ENCODE assay signal across 10 mouse cellular contexts in the genomic region with DNA sequence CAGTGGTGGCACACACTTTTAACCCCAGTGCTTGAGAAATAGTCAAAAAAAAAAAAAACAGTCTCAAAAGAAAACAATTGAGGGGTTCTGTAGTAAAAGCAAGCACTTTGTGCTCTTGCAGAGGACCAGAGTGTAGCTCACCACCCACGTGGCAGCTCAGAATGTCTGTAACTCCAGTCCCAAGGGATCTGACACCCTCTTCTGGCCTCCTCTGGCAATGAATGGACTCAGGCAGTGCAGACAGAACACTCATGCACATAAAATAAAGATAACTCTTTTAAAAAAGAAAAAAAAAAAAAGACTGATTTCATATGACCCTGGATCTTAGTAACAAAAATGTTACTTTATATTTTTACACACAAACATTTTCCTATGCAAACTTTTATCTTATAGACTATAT. TPM values are rescaled to one million over a fixed set of nuclear protein-coding genes. Genes with fewer than 3 reads are reported as not detected.
DNase-seq lines count a peak whose midpoint lies in the region; ATAC-seq and TF ChIP-seq lines count a peak whose summit lies in the region.
"Had no signal": no experiment of that assay in that cellular context is flagged by ENCODE, and none has a peak within 500 bp of the region (broad histone marks: within the 10 kb centered on the region; RNA-seq: fewer than 3 reads in every experiment).

No protein-coding gene starts in this region.

- H3K9ac ChIP-seq in hindbrain, embryonic 11.5 days (ENCODE audit: low read depth, low read length), result no peak overlapping the region
- H3K9ac ChIP-seq: limb, embryonic 15.5 days had no signal

- H3K9me3 ChIP-seq in hindbrain, embryonic 10.5 days, result no peaks in the 10 kb centered on the region
- no peaks in the 10 kb centered on the region for H3K9me3 ChIP-seq in hindbrain, embryonic 11.5 days (ENCODE audit: control insufficient read depth, low read length)
- H3K9me3 ChIP-seq: limb, embryonic 15.5 days had no signal

- TF ChIP-seq CTCF in spleen, adult 2 months (IDR thresholded peaks at IDR 0.05; ENCODE audit: extremely low read depth, insufficient read depth, insufficient read length, insufficient replicate concordance), result 0 out of 2 replicates have a peak, but pooled peaks have one; percentile 4

- TF ChIP-seq POLR2A in spleen, adult 2 months (IDR thresholded peaks at IDR 0.05; ENCODE audit: low read depth, low read length), result no peak

- peak; percentile 15 for DNase-seq in hindbrain, embryonic 10.5 days (ENCODE audit: low spot score)
- no peak for DNase-seq in hindbrain, embryonic 11.5 days (ENCODE audit: low spot score)
- DNase-seq in spleen, adult 2 months (ENCODE audit: low read depth in 1 of 2, low spot score in 2 of 2), result no peak
- no peak for DNase-seq in spleen, postnatal 10 days (ENCODE audit: low spot score in 2 of 2)
- peak; percentile 43 for DNase-seq in ZHBTc4 (ENCODE audit: low read depth, low spot score)
- peak; percentile 53 for DNase-seq in testis, postnatal 10 days (ENCODE audit: low spot score)
- no peak for DNase-seq in cerebellum, postnatal 10 days
- DNase-seq: cerebellum, postnatal 36 days; right cerebral cortex, adult 18-20 months had no signal

- H3K4me3 ChIP-seq in hindbrain, embryonic 10.5 days, result no peak overlapping the region
- H3K4me3 ChIP-seq in hindbrain, embryonic 11.5 days (ENCODE audit: low read depth, low read length), result no peak overlapping the region
- no peak overlapping the region for H3K4me3 ChIP-seq in spleen, adult 2 months (ENCODE audit: extremely low read depth, insufficient read depth, insufficient read length)
- H3K4me3 ChIP-seq: limb, embryonic 15.5 days had no signal

- H3K27me3 ChIP-seq in hindbrain, embryonic 10.5 days (ENCODE audit: insufficient read depth, poor library complexity, severe bottlenecking), result no peaks in the 10 kb centered on the region
- no peaks in the 10 kb centered on the region for H3K27me3 ChIP-seq in hindbrain, embryonic 11.5 days (ENCODE audit: control insufficient read depth, insufficient read depth, low read length)
- no peaks in the 10 kb centered on the region for H3K27me3 ChIP-seq in spleen, adult 2 months (ENCODE audit: control insufficient read depth, insufficient read depth, low read length)
- H3K27me3 ChIP-seq: limb, embryonic 15.5 days had no signal

- ATAC-seq in hindbrain, embryonic 11.5 days (ENCODE audit: low FRiP score), result no peak

- WGBS in hindbrain, embryonic 10.5 days, result 19% methylated on average over 1 of the region's 1 CpGs
- WGBS in hindbrain, embryonic 11.5 days, result 30% methylated on average over 1 of the region's 1 CpGs
- WGBS in spleen, adult 2 months, result 36% methylated on average over 1 of the region's 1 CpGs

- no peak overlapping the region for H3K4me2 ChIP-seq in hindbrain, embryonic 11.5 days (replicated peaks; ENCODE audit: low read depth, low read length)
- H3K4me2 ChIP-seq: limb, embryonic 15.5 days had no signal

- no peak overlapping the region for H3K27ac ChIP-seq in hindbrain, embryonic 10.5 days
- no peak overlapping the region for H3K27ac ChIP-seq in hindbrain, embryonic 11.5 days (ENCODE audit: low read depth, low read length)
- no peak overlapping the region for H3K27ac ChIP-seq in spleen, adult 2 months (ENCODE audit: insufficient read depth, low read length)
- H3K27ac ChIP-seq: limb, embryonic 15.5 days had no signal

- H3K4me1 ChIP-seq in hindbrain, embryonic 10.5 days (replicated peaks), result no peaks in the 10 kb centered on the region
- H3K4me1 ChIP-seq in hindbrain, embryonic 11.5 days (replicated peaks; ENCODE audit: control insufficient read depth, insufficient read depth, low read length), result no peaks in the 10 kb centered on the region
- H3K4me1 ChIP-seq in spleen, adult 2 months (ENCODE audit: control insufficient read depth, insufficient read depth, insufficient read length), result no peaks in the 10 kb centered on the region
- H3K4me1 ChIP-seq: limb, embryonic 15.5 days had no signal

- peaks cover 10% of the 10 kb centered on the region for H3K36me3 ChIP-seq in hindbrain, embryonic 10.5 days
- H3K36me3 ChIP-seq in hindbrain, embryonic 11.5 days (ENCODE audit: control insufficient read depth, insufficient read depth, low read length), result no peaks in the 10 kb centered on the region
- H3K36me3 ChIP-seq in spleen, adult 2 months (ENCODE audit: control insufficient read depth, insufficient read depth, low read length), result no peaks in the 10 kb centered on the region

RNA-seq across cellular contexts. Expression of gene Bbx, which starts 12.1 kb away (rescaled TPM):
- polyA plus RNA-seq in hindbrain, embryonic 10.5 days (2016; fragmentation: Nextera tagmentation; extraction: Ambion mirVana), result 30.7 and 42.2 TPM in 2 replicates
- 36.9 and 42.2 TPM in 2 replicates for polyA plus RNA-seq in hindbrain, embryonic 11.5 days (2014; fragmentation: Nextera tagmentation; extraction: Ambion mirVana)
- polyA plus RNA-seq in spleen, adult 2 months (2012; rRNA removed), result 3.8 and 4.2 TPM in 2 replicates

Comparison
In these comparisons a context has a peak if more than half of its experiments do, and no peak if none do; other contexts are left out.
1. DNase-seq: peak in hindbrain, embryonic 10.5 days (single experiment), ZHBTc4 (single experiment) and testis, postnatal 10 days (single experiment); none in hindbrain, embryonic 11.5 days (single experiment), spleen, adult 2 months (0 of 2), spleen, postnatal 10 days (0 of 2) and cerebellum, postnatal 10 days (0 of 2).